Mouse (Mus musculus) spleen, adult 2 months (tissue): Measurements from ENCODE around the gene Txndc15.

Source experiments
- CTCF ChIP-seq: fragments of 200-500 bp; IDR thresholded peaks from 2 replicates; pipeline ENCODE4 v1.5.1; 2011; ENCODE audit warnings: mild to moderate bottlenecking, inconsistent platforms; ENCODE audit not compliant: insufficient read depth, insufficient read length, insufficient replicate concordance; ENCODE audit errors: extremely low read depth
- POLR2A ChIP-seq: fragments of 200-500 bp; IDR thresholded peaks from 2 replicates; pipeline ENCODE4 v1.6.1; 2011; ENCODE audit warnings: low read depth, low read length, inconsistent platforms

- TF ChIP-seq CTCF, result no peak
- TF ChIP-seq POLR2A, result no peak
These were observed 32.2 kb upstream of the Txndc15 start for GRCm38 (mm10) chr13:55682201-55682600.
